Mouse (Mus musculus): ENCODE measurements at regions not wholly inside any gene's neighbourhood (a gene's known extent, or its start where the extent isn't known, plus 50 kb on each side); places are given as distances from the start of the nearest gene placed in this dataset.

GRCm38 (mm10) chr8:35987327-35987726 is 221.7 kb downstream of the Gm19410 start:
- no peak for DNase-seq (ENCODE audit: inconsistent age in 2 of 2, low spot score in 1 of 2)

- no peak for DNase-seq (ENCODE audit: inconsistent age in 2 of 2, low spot score in 1 of 2)
Observed at GRCm38 (mm10) chr8:35991013-35991412, 225.4 kb downstream of the Gm19410 start.

- no peak for DNase-seq (ENCODE audit: inconsistent age in 2 of 2, low spot score in 1 of 2)
Observed at GRCm38 (mm10) chr8:35991936-35992603, 226.5 kb downstream of the Gm19410 start.

- DNase-seq (ENCODE audit: inconsistent age in 2 of 2, low spot score in 1 of 2) = no peak
Observed at GRCm38 (mm10) chr8:35996330-35997077, 230.9 kb downstream of the Gm19410 start.

GRCm38 (mm10) chr8:35999584-35999983 is 234.0 kb downstream of the Gm19410 start:
- DNase-seq (ENCODE audit: inconsistent age in 2 of 2, low spot score in 1 of 2) = no peak

- DNase-seq (ENCODE audit: inconsistent age in 2 of 2, low spot score in 1 of 2) = no peak
Observed at GRCm38 (mm10) chr8:36004387-36004786, 238.8 kb downstream of the Gm19410 start.

- DNase-seq (ENCODE audit: inconsistent age in 2 of 2, low spot score in 1 of 2) = peak in 1 of 2 experiments; percentile 63
Observed at GRCm38 (mm10) chr8:36005536-36005935, 239.9 kb downstream of the Gm19410 start.

- DNase-seq (ENCODE audit: inconsistent age in 2 of 2, low spot score in 1 of 2) = no peak
Observed at GRCm38 (mm10) chr8:36007724-36008123, 242.1 kb downstream of the Gm19410 start.

GRCm38 (mm10) chr8:36009565-36009964 is 244.0 kb downstream of the Gm19410 start:
- no peak for DNase-seq (ENCODE audit: inconsistent age in 2 of 2, low spot score in 1 of 2)

- DNase-seq (ENCODE audit: inconsistent age in 2 of 2, low spot score in 1 of 2) = no peak
Observed at GRCm38 (mm10) chr8:36010446-36011217, 245.0 kb downstream of the Gm19410 start.

- DNase-seq (ENCODE audit: inconsistent age in 2 of 2, low spot score in 1 of 2) = no peak
Observed at GRCm38 (mm10) chr8:36014862-36015261, 249.3 kb downstream of the Gm19410 start.

GRCm38 (mm10) chr8:36016321-36017114 is 250.9 kb downstream of the Gm19410 start:
- DNase-seq (ENCODE audit: inconsistent age in 2 of 2, low spot score in 1 of 2) = no peak

- DNase-seq (ENCODE audit: inconsistent age in 2 of 2, low spot score in 1 of 2) = no peak
Observed at GRCm38 (mm10) chr8:36018993-36019753, 253.6 kb downstream of the Gm19410 start.

GRCm38 (mm10) chr8:36019895-36020294 is 254.3 kb downstream of the Gm19410 start:
- DNase-seq (ENCODE audit: inconsistent age in 2 of 2, low spot score in 1 of 2) = no peak

GRCm38 (mm10) chr8:36027586-36027985 is 262.0 kb downstream of the Gm19410 start:
- DNase-seq (ENCODE audit: inconsistent age in 2 of 2, low spot score in 1 of 2) = no peak

GRCm38 (mm10) chr8:36028121-36028955 is 262.7 kb downstream of the Gm19410 start:
- DNase-seq (ENCODE audit: inconsistent age in 2 of 2, low spot score in 1 of 2) = no peak

GRCm38 (mm10) chr8:36029445-36029844 is 263.9 kb downstream of the Gm19410 start:
- no peak for DNase-seq (ENCODE audit: inconsistent age in 2 of 2, low spot score in 1 of 2)

GRCm38 (mm10) chr8:36030237-36030636 is 264.6 kb downstream of the Gm19410 start:
- DNase-seq (ENCODE audit: inconsistent age in 2 of 2, low spot score in 1 of 2) = no peak

- DNase-seq (ENCODE audit: inconsistent age in 2 of 2, low spot score in 1 of 2) = no peak
Observed at GRCm38 (mm10) chr8:36031966-36032719, 266.6 kb downstream of the Gm19410 start.

All from adrenal gland, adult (tissue).